Mouse (Mus musculus): ENCODE measurements at regions not wholly inside any gene's neighbourhood (a gene's known extent, or its start where the extent isn't known, plus 50 kb on each side); places are given as distances from the start of the nearest gene placed in this dataset.

DNA sequence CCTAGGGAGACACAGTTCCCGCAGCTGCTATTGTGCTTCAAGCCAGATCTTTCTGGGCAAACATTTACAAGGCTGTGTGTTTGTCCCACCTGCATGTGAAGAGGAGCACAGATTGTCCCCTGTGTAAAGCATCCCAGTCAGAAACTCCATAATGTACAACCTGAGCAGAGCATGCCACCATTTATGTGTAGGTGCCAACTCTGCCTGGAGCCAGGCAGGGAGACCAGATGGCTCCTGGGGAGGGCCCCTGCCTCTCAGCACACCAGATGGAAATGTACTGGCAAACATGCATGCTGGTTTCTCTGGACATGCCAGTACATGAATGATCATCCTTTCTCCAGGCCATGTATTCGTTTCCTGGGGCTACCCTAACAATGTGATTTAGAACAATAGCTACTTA, 98.6 kb upstream of the Foxp3 start:
- no peak for DNase-seq

DNA sequence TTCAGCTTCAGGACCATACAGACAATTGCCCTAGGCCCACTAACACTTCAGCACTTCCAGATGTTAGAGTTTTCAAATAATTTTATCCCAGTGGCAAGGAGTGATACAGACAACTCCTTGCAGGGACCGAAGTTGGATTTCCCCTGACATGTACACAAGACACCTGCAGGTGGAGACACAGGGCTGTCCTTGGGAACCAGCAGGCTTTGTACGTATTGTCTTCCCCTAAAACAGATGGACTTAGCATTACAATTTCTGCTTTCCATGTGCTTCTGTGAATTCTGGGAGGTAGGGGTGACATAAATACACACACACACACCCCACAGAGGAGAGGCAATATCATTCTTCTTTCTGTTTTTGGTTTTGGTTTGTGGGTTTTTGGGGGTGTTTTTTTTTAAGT, 98.2 kb upstream of the Usp27x start:
- DNase-seq: peak; percentile 33

DNA sequence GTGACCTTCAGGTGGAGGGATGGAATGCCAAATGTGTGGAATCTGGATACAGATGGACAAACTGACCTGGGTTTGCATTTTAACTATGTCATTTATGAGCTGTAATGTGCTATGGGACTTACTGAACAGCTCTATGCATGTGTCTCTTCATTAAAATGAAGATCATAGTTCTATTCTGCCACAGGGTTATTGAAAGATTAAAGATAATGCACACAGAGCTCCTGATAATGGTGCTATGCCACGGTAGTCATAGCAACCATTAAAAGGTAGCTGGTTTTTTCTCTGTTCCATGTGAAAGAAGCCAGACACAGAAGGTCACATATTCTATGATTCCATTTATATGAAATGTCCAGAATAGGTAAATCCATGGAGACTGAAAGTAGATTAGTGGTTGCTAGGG, 94.2 kb upstream of the Usp27x start:
- no peak for DNase-seq

DNA sequence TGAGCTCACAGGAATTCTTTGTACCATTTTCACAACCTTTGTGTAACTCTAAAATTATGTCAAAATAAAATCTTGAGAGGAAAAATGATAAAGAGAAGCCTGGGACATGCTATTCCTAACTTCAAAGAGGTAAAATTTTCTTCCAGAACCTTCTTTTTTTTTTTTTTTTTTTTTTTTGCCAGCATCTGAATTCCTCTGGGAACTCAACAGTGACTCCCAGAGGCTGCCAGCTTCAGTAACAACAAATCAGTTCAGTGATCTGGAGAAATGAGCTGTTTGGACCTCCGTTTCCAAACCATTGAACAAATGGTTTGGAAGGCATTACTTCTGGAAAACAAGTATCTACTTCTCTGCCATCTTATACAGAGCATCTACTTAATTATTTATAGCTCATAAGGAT, 92.4 kb upstream of the Usp27x start:
- no peak for DNase-seq

DNA sequence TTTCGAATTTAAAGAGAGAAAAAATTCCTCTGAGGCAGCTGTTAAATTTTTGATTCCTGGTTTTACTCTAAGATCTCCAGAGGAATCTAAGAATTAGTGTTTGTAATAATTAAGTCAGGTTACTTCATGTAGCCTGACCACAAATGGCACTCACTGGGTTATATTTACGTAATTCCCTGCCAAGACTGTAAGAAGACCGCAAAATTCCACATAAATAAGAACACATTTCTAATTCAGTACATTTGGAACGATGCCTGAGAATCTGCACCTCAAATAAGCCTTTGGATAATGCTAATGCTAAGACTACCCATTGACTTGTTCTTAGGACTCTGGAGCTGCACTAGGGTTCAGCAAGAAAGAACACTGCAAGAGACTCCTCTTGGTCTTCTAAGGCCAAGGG, 81.2 kb upstream of the Usp27x start:
- DNase-seq: no peak

DNA sequence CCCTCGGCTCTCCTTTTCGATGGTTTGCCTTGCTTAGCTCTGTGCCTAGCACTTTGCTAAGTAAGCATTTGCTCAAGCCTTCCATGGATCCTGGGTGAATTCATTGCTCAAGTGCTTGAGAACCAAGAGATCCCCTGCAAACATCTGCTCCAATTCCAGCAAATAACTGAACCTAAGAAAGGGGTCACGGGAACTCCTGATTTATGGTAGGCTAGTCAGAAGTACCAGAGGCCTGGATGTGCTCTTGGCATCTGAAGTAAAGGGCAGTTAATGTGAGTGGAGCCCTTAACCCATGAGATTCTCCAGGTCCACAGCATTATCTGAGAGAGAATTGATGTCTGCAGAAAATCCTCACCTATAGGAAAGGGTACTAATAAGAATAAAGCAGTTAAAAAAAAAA, 69.4 kb upstream of the Usp27x start:
- peak; percentile 21 for DNase-seq

DNA sequence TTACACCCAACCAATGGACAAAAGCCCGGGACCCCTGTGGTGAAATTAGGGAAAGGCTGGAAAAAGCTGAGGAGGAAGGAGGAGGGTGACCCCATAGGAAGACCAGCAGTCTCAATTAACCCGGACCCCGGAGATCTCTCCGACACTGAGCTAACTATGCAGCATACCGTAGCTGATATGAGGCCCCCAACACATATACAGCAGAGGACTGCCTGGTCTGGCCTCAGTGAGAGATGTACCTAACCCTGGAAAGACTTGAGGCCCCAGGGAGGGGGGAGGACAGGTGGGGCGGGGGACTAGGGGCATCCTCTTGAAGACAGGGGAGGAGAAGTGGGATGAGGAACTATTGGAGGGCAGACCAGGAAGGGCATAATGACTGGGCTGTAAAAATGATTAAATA, 69.0 kb upstream of the Usp27x start:
- no peak for DNase-seq

DNA sequence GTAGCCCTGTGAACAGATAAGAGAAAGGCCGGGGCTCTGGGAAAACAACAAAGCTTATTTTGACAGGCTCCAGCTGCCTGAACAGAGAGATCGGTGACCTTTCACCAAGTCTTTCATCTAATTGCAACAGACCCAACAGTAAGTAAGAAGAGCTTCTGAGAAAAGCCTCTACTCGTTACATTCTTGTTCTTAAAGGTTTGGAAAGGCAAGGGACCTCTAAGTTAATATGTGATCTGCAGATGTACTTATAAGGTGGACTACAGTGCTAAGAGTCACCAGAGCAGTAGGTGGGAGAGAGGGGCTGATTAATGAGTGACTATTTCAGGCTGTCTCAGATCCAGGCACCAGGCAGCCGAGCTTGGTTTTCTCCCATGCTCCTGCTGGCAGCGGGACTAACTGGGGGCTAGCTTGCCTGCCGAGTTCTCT, 68.4 kb upstream of the Usp27x start:
- DNase-seq: peak; percentile 44

DNA sequence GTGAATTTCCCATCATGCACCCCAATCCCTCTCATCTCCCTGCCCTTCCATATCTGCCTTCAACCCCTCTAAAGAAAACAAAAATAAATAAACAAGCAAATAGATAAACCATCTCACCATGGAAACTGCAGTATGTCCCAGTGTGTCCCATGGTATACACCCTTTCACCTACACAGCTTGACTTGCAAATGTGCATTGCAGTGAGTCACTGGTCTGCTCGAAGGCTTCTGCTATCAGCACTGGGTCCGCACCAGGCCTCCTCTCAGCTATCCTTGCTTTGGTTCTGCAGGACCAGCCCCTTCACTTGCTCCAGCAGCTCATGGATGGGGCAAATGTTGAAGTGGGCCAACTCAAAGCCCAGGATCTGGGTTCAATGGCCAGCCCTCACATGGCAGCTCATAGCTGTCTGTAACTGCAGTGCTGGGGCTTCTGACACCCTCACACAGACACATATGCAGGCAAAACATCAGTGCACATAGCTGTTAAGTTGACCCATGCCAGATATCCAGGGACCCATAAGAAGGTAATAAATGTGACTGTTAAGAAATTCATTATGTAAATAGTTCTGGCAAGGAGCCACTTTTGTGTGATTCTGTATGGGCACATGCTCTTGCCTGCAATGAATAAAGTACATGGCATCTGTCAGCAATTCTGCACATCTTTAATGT, 59.9 kb upstream of the Usp27x start:
- no peak for DNase-seq

DNA sequence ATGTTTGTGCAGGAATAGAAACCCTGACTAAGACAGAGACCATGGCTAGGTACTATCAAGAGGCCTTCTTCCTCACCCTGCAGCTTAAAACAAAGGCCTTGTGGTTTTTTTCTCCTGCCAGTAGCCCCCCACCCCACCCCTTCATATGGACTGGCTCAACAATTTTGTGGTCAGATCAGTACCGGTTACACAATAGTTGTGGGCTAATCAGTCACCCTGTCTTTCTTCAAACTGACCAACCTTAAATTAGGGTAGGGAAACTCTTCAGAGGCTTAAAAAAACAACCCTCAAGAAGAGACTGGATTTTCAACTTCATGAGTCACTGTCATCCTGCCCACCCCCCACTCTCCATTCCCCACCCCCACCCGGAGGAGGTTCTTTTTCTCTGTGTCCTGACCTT, 58.6 kb upstream of the Usp27x start:
- DNase-seq: no peak

DNA sequence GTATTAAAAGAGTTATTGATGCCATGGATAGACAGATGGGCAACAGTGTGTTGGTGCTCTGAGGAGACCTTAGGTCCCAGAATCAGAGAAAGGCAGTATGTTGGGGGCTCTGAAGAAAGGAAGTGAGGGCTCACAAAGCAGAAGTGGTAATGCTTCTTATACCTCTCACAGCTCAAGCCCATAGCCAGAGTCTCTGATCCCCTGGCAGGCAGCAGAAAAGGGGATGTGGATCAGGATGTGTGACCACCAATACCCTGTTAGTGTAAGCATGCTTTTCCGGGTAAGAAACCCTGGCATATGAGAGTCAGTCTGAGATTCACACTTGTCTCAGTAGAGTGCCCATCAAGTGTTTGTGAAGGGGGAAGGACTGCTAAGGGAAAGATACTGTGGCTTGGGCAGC, 54.8 kb upstream of the Usp27x start:
- no peak for DNase-seq

DNA sequence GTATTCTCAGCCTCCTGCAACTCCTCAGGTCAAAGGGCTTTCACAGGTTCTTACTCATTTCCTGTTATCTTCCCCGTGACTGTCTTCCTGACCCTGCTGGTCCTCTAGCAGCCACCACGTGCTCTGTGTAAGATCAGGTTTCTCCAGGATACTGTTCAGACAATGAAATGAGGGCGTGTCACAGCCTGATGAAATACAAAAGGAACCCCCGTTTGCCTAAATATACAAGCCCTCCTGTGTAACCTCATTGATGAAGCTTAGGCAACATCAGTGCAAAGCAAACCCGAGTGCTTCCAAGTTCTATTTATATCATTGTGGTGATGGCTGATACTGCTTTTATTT, 53.9 kb upstream of the Usp27x start:
- DNase-seq: no peak

DNA sequence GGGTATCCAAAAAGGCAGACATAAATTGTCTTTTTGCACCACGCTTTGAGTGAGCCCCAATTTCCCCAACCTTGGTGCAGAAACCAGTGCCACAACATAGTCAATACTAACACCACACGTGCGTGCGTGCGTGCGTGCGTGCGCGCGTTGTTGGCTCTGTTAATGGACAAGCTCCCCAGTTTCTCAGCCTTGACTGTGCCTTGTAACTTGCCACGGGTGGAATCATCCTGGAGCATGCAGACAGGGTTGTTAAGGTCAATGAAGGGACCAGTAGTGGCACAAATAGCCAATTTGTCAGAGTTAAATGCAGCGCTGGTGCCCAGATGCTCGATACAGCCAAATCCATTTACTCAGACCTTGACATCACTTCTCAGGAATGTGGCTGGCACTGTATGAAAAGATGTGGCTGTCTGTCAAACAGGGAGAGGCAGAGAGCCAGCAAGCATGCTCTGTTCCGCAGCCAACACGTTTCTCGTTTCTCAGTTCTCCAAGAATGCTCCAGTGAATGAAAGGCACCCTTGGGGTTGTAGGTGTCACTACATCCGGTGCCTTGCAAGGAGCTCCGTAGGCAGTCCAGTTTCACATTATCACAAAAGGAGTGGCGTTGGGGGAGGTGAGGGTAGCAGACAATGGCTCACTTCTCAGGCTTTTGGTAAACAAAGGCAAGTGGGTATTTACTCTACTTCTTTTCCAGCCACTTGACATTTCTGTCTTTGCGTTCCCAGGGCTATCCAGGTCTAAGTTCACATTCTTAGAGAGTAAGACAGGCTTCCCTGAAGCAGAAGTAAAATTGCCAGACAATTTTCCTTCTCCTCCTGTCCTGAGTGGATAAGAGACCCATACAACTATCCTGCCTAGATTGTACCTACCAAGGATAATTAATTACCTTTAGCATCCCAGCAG, 53.2 kb upstream of the Usp27x start:
- DNase-seq: peak; percentile 35
